In the genomic region with DNA sequence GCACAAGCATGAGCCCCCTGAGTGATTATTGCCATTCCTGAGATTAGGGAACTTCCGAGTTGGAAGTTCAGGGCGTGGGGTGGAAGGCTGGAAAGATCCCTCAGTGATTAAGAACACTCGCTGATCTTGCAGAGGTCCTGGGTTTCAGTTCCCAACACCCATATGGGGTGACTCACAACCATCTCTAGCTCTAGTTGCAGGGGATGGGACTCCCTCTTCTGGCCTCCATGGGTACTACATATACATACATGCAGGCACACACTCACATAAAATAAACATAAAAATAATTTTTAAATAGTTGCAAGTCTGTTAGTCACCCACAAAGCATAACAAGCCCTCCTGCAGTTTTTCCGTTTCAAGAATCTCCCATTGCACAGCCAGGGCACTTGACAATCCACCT, we compare ENCODE assay signal across 21 mouse cellular contexts. TPM values are rescaled to one million over a fixed set of nuclear protein-coding genes. Genes with fewer than 3 reads are reported as not detected.
DNase-seq lines count a peak whose midpoint lies in the region; ATAC-seq and TF ChIP-seq lines count a peak whose summit lies in the region.
"Had no signal": no experiment of that assay in that cellular context is flagged by ENCODE, and none has a peak within 500 bp of the region (broad histone marks: within the 10 kb centered on the region; RNA-seq: fewer than 3 reads in every experiment).

No protein-coding gene starts in this region.

- H3K36me3 ChIP-seq in liver, postnatal 0 days (replicated peaks; ENCODE audit: insufficient read depth, low read length) = no peaks in the 10 kb centered on the region
- H3K36me3 ChIP-seq in liver, embryonic 11.5 days (ENCODE audit: control insufficient read depth, insufficient read depth, low read length) = no peaks in the 10 kb centered on the region
- peaks cover 0 to 36% of the 10 kb centered on the region in 2 experiments; a peak in 2 of 4 replicates for H3K36me3 ChIP-seq in MEL (ENCODE audit: control insufficient read depth in 1 of 2, insufficient read depth in 2 of 2, low read length in 2 of 2)
- H3K36me3 ChIP-seq in stomach, embryonic 16.5 days (ENCODE audit: control insufficient read depth, insufficient read depth, low read length) = no peaks in the 10 kb centered on the region
- no peaks in the 10 kb centered on the region for H3K36me3 ChIP-seq in kidney, embryonic 14.5 days (ENCODE audit: control insufficient read depth, insufficient read depth, low read length)
- H3K36me3 ChIP-seq: forebrain, embryonic 12.5 days; limb, embryonic 12.5 days; midbrain, embryonic 10.5 days had no signal

- 90% methylated on average over 4 of the region's 4 CpGs for WGBS in liver, postnatal 0 days (ENCODE audit: insufficient replicate concordance)
- WGBS in liver, embryonic 11.5 days = 93% methylated on average over 4 of the region's 4 CpGs
- WGBS in stomach, embryonic 16.5 days = 91% methylated on average over 4 of the region's 4 CpGs
- 90% methylated on average over 4 of the region's 4 CpGs for WGBS in kidney, embryonic 14.5 days

- H3K79me2 ChIP-seq in MEL (ENCODE audit: control insufficient read depth, insufficient read depth, low read length, poor library complexity) = no peaks in the 10 kb centered on the region

- TF ChIP-seq CTCF in gastrocnemius, adult 2 months (IDR thresholded peaks at IDR 0.05) = peak; percentile 21; the same call in 1 of the 2 replicates
- TF ChIP-seq CTCF in liver, postnatal 0 days (IDR thresholded peaks at IDR 0.05; ENCODE audit: low read depth) = peak; percentile 43
- peak; percentile 35 to 65 (median 46) for TF ChIP-seq CTCF in MEL (IDR thresholded peaks at IDR 0.05 in 2 of 3, conservative IDR thresholded peaks at IDR 0.05 in 1 of 3; ENCODE audit: control insufficient read depth in 1 of 3, insufficient read depth in 1 of 3, low read depth in 2 of 3, low read length in 3 of 3, poor library complexity in 1 of 3, severe bottlenecking in 1 of 3)

- no peaks in the 10 kb centered on the region for H3K9me3 ChIP-seq in liver, postnatal 0 days (ENCODE audit: low read length)
- H3K9me3 ChIP-seq in liver, embryonic 11.5 days (ENCODE audit: control insufficient read depth, low read length) = no peaks in the 10 kb centered on the region
- H3K9me3 ChIP-seq in MEL (replicated peaks; ENCODE audit: insufficient read depth, low read length) = no peaks in the 10 kb centered on the region
- H3K9me3 ChIP-seq in stomach, embryonic 16.5 days (replicated peaks; ENCODE audit: control insufficient read depth, low read length) = no peaks in the 10 kb centered on the region
- no peaks in the 10 kb centered on the region for H3K9me3 ChIP-seq in kidney, embryonic 14.5 days (ENCODE audit: control insufficient read depth, low read length)
- H3K9me3 ChIP-seq: forebrain, embryonic 12.5 days; limb, embryonic 12.5 days; midbrain, embryonic 10.5 days had no signal

- TF ChIP-seq RAD21 in MEL (IDR thresholded peaks at IDR 0.05; ENCODE audit: low read depth, low read length) = peak; percentile 49

- TF ChIP-seq EP300 in liver, postnatal 0 days (IDR thresholded peaks at IDR 0.05; ENCODE audit: low read depth) = no peak
- no peak for TF ChIP-seq EP300 in MEL (IDR thresholded peaks at IDR 0.05; ENCODE audit: low read depth in 1 of 2, low read length in 2 of 2)

- no peak overlapping the region for H3K27ac ChIP-seq in gastrocnemius, adult 2 months
- no peak overlapping the region for H3K27ac ChIP-seq in liver, postnatal 0 days (ENCODE audit: low read depth)
- no peak overlapping the region for H3K27ac ChIP-seq in liver, embryonic 11.5 days (ENCODE audit: low read depth, low read length)
- H3K27ac ChIP-seq in MEL (ENCODE audit: control insufficient read depth, low read depth, low read length) = no peak overlapping the region
- H3K27ac ChIP-seq in stomach, embryonic 16.5 days (ENCODE audit: low read length) = peak overlapping the region; percentile 6; the same call in 1 of the 2 replicates
- H3K27ac ChIP-seq in kidney, embryonic 14.5 days (ENCODE audit: low read depth, low read length) = no peak overlapping the region
- H3K27ac ChIP-seq: forebrain, embryonic 12.5 days; hindbrain, postnatal 0 days; limb, embryonic 12.5 days; macrophage; midbrain, embryonic 10.5 days had no signal

- H3K27me3 ChIP-seq in liver, postnatal 0 days (ENCODE audit: insufficient read depth, low read length) = no peaks in the 10 kb centered on the region
- H3K27me3 ChIP-seq in liver, embryonic 11.5 days (replicated peaks; ENCODE audit: control insufficient read depth, insufficient read depth, low read length) = no peaks in the 10 kb centered on the region
- no peaks in the 10 kb centered on the region for H3K27me3 ChIP-seq in MEL (ENCODE audit: control insufficient read depth in 1 of 2, insufficient read depth in 2 of 2, low read length in 2 of 2)
- no peaks in the 10 kb centered on the region for H3K27me3 ChIP-seq in stomach, embryonic 16.5 days (ENCODE audit: control insufficient read depth, insufficient read depth, low read length)
- H3K27me3 ChIP-seq in kidney, embryonic 14.5 days (ENCODE audit: control insufficient read depth, insufficient read depth, low read length) = no peaks in the 10 kb centered on the region; the same call in 1 of the 2 replicates
- H3K27me3 ChIP-seq: forebrain, embryonic 12.5 days; limb, embryonic 12.5 days had no signal

- H3K4me1 ChIP-seq in liver, postnatal 0 days (ENCODE audit: insufficient read depth) = peaks cover 53% of the 10 kb centered on the region
- H3K4me1 ChIP-seq in liver, embryonic 11.5 days (replicated peaks; ENCODE audit: control insufficient read depth, insufficient read depth, low read length) = peaks cover 30% of the 10 kb centered on the region
- H3K4me1 ChIP-seq in MEL (ENCODE audit: control insufficient read depth in 1 of 2, insufficient read depth in 2 of 2, low read length in 2 of 2) = peaks cover 17 to 33% of the 10 kb centered on the region in 2 experiments
- H3K4me1 ChIP-seq in stomach, embryonic 16.5 days (ENCODE audit: control insufficient read depth, insufficient read depth, low read length) = no peaks in the 10 kb centered on the region
- H3K4me1 ChIP-seq in kidney, embryonic 14.5 days (ENCODE audit: control insufficient read depth, insufficient read depth, low read length) = no peaks in the 10 kb centered on the region; the same call in 1 of the 2 replicates
- H3K4me1 ChIP-seq: forebrain, embryonic 12.5 days; limb, embryonic 12.5 days had no signal

- no peak for TF ChIP-seq POLR2A in MEL (IDR thresholded peaks at IDR 0.05; ENCODE audit: control insufficient read depth in 1 of 2, insufficient read depth in 1 of 2, low read depth in 1 of 2, low read length in 2 of 2, poor library complexity in 1 of 2)

- H3K4me2 ChIP-seq in liver, postnatal 0 days (ENCODE audit: low read depth, low read length) = no peak overlapping the region
- no peak overlapping the region for H3K4me2 ChIP-seq in liver, embryonic 11.5 days
- H3K4me2 ChIP-seq in stomach, embryonic 16.5 days (ENCODE audit: low read depth, low read length) = no peak overlapping the region
- H3K4me2 ChIP-seq in kidney, embryonic 14.5 days (replicated peaks; ENCODE audit: low read depth, low read length) = no peak overlapping the region
- H3K4me2 ChIP-seq: forebrain, embryonic 12.5 days; limb, embryonic 12.5 days had no signal

- no peak overlapping the region for H3K9ac ChIP-seq in liver, postnatal 0 days (replicated peaks)
- no peak overlapping the region for H3K9ac ChIP-seq in liver, embryonic 11.5 days (ENCODE audit: low read depth, low read length)
- no peak overlapping the region for H3K9ac ChIP-seq in MEL (ENCODE audit: control insufficient read depth, low read depth, low read length, poor library complexity, severe bottlenecking)
- no peak overlapping the region for H3K9ac ChIP-seq in stomach, embryonic 16.5 days (ENCODE audit: low read length)
- H3K9ac ChIP-seq in kidney, embryonic 14.5 days (ENCODE audit: low read depth, low read length) = no peak overlapping the region
- H3K9ac ChIP-seq: forebrain, embryonic 12.5 days; limb, embryonic 12.5 days had no signal

- intact Hi-C loops in gastrocnemius, adult 2 months (cut with DNase I) = loop anchor here (5.0 kb wide), 1 partner anchor 44 kb away; no protein-coding TSS in a partner anchor

- DNase-seq in gastrocnemius, adult 2 months = no peak
- DNase-seq in gastrocnemius, postnatal 4 days (ENCODE audit: low spot score in 2 of 2) = no peak
- DNase-seq in liver, postnatal 0 days = no peak
- DNase-seq in liver, embryonic 11.5 days (ENCODE audit: low spot score) = no peak
- DNase-seq in MEL (ENCODE audit: low read depth, low spot score) = peak; percentile 48
- DNase-seq: cerebellum, adult 9-11 months; heart, adult 18-20 months; kidney, adult 18-20 months; kidney, postnatal 25 days; layer of hippocampus, adult 9-11 months; lung, adult 18-20 months; retina, postnatal 1 day; thymus, postnatal 14 days had no signal

- H3K4me3 ChIP-seq in gastrocnemius, adult 2 months = no peak overlapping the region
- H3K4me3 ChIP-seq in liver, postnatal 0 days (ENCODE audit: low read depth, low read length) = no peak overlapping the region
- H3K4me3 ChIP-seq in liver, embryonic 11.5 days (ENCODE audit: low read depth, low read length) = no peak overlapping the region
- no peak overlapping the region for H3K4me3 ChIP-seq in MEL (ENCODE audit: control insufficient read depth in 1 of 2, insufficient read depth in 1 of 2, low read depth in 2 of 2, low read length in 2 of 2)
- no peak overlapping the region for H3K4me3 ChIP-seq in stomach, embryonic 16.5 days (replicated peaks; ENCODE audit: low read length)
- H3K4me3 ChIP-seq in kidney, embryonic 14.5 days (ENCODE audit: low read length) = no peak overlapping the region
- H3K4me3 ChIP-seq: forebrain, embryonic 12.5 days; limb, embryonic 12.5 days; midbrain, embryonic 10.5 days had no signal

- no peak for ATAC-seq in liver, postnatal 0 days
- ATAC-seq in liver, embryonic 11.5 days (replicated peaks; ENCODE audit: low FRiP score) = no peak
- ATAC-seq in stomach, embryonic 16.5 days (ENCODE audit: insufficient read depth, low FRiP score) = no peak
- ATAC-seq in activated CD4-positive, CD25-positive, alpha-beta regulatory T cell, adult 4 months = no peak
- no peak for ATAC-seq in kidney, embryonic 14.5 days (ENCODE audit: low FRiP score, low TSS enrichment)
- ATAC-seq: hindbrain, postnatal 0 days had no signal

TF ChIP-seq in MEL, 35 proteins besides CTCF, POLR2A, EP300 and RAD21 (continues in another document):
- TF ChIP-seq TCF12 (IDR thresholded peaks at IDR 0.05; ENCODE audit: low read depth, low read length) = no peak

RNA-seq across cellular contexts. Expression of a gene that starts 52.0 kb away (rescaled TPM):
- total RNA-seq in gastrocnemius, adult 2 months (2021) = 1 to 10 TPM; 7.6 to 9.1 TPM
- 10 to 100 TPM; 28.0 to 29.0 TPM for total RNA-seq in gastrocnemius, postnatal 4 days (2021)
- polyA plus RNA-seq in liver, postnatal 0 days (2015; fragmentation: Nextera tagmentation; extraction: Ambion mirVana) = 8.3 and 8.4 TPM in 2 replicates
- 25.9 and 26.1 TPM in 2 replicates for polyA plus RNA-seq in liver, embryonic 11.5 days (2014; fragmentation: Nextera tagmentation; extraction: Ambion mirVana)
- total RNA-seq in MEL (2012; rRNA removed) = 39.1 and 45.4 TPM in 2 replicates
- 10 to 100 TPM in 1 of 2 experiments, not detected in 1; 30.8 TPM for polyA plus RNA-seq in MEL (2012; ENCODE audit: insufficient read depth in 1 of 2, insufficient read length in 2 of 2, low read depth in 1 of 2, low replicate concordance in 2 of 2, missing spikeins in 1 of 2)
- polyA plus RNA-seq in stomach, embryonic 16.5 days (2015; fragmentation: Nextera tagmentation; extraction: Ambion mirVana) = 8.9 and 9.7 TPM in 2 replicates
- polyA plus RNA-seq in activated CD4-positive, CD25-positive, alpha-beta regulatory T cell, adult 4 months (2017; shearing (Covaris generic)) = 10 to 100 TPM; 17.5 to 19.7 TPM
- polyA plus RNA-seq in kidney, embryonic 14.5 days (2014; fragmentation: Nextera tagmentation; extraction: Ambion mirVana) = 12.7 and 16.0 TPM in 2 replicates
